Mouse (Mus musculus): ENCODE measurements at regions not wholly inside any gene's neighbourhood (a gene's known extent, or its start where the extent isn't known, plus 50 kb on each side); places are given as distances from the start of the nearest gene placed in this dataset.

DNA sequence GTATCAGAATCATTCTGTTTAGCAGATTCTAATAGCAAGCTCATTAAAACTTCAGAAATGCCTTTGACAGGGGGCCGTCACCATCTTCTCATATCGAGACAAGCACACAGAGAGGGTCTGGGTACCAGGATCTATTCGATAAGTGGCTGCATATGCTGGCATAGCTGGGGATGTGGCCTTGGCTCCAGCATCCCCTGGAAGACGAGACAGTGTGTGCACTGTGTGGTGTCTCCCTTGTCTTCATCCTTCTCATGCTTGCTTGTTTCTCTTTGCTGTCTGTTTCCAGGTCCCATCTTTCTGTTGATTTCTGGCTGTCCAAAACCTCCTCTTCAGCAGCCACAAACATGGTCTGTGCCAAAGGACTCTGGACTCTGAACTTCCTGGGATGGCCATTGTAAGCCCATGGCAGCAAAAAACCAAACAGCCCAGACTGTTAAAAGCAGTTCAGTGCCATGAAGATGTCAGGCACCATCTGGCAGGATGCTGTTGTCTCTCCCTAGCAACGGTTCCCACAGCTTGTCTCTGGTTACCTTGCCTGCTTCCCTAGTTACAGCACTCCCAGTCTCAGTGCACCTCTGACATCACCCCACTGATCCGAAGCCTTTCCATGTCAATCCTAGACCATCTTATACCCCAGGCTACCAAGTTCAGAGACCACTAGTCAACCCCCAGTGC lies 56.5 kb downstream of the Kctd12 start:
- DNase-seq = peak; percentile 38

DNA sequence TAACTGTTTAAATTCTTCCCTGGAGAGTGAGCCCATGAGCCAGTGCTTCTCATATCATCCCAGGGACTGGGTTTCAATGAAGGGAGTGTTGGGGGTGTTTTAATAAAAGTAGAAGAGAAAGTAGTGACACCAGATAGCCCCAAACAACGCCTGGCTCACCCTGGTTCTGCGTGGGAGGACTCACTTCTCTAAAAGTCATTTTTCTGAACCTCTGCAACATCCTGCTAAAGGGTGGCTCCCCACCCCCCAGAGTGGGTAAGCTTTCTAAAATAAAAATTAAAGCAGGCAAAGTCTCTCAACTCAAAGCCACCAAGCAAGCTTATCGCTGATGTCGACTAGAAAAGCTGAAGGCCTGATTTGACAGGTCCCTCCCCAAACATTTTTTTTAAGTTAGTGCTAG lies 57.8 kb downstream of the Kctd12 start:
- DNase-seq = no peak

DNA sequence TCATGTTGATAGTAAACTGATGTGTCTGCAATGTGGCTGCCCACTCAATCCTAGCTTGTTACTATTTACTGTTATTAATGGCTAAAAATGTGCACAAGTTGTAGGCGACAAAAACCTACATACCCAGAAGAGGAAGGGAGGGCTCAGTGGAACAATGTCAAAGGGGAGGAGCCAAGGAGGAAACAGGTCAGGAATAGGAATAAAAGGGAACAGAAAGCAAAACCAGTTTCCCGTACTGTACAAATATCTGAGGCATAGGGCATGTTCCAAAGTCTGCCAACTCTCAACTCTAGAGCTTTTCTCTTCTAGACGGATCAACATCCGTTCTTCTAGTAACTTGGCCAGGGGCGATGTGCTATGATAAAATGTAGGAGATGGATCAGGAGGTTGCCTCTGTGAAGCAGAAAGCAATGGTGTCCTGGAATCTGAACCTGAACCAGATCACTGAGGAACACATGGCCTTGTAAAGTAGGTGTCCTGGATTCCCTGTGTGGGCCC lies 59.9 kb downstream of the Kctd12 start:
- DNase-seq = no peak

DNA sequence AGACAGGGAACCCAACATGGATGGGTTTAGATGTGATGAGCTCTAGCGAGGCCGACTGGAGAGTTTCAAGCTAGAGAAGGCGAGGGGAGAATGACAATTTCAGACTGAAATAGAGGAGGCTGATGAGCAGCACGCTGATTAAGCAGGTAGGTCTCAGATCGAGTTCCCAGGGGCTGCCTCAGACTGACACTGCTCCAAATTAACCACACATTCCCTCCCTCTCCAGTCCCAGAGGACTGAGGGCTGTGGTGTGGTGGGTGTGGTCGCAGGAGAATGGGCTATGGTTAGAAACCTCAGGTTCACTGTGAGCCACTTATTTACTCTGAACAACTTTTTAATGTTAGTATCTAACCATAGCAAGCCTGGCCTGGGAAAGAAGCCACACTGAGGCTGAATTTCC lies 62.0 kb downstream of the Kctd12 start:
- no peak for DNase-seq

DNA sequence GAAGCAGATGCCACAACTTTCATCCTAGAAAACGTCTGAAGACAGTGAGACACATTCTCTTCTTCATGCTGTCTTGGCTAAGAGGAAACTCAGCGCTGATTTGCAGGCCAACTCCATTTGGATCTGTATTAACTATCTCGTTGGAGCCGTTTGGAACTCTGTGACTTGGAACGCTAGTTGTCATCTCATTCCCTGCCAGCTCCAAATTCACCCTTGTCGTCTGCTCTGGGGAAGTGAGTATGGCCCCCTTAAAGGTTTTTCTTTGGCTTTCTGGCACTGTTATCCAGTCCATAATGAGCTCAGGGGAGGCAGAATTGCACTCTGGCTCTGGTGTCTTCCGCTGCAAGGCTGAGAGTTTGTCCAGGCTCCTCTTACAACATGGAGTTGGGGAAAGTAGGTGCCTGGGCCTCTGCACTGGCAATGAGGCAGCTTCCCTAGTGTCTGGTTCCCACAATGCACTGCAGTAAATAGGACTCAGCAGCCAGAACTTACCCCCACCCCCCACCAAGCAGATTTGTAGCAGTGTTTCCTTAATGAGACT lies 63.1 kb downstream of the Kctd12 start:
- no peak for DNase-seq

DNA sequence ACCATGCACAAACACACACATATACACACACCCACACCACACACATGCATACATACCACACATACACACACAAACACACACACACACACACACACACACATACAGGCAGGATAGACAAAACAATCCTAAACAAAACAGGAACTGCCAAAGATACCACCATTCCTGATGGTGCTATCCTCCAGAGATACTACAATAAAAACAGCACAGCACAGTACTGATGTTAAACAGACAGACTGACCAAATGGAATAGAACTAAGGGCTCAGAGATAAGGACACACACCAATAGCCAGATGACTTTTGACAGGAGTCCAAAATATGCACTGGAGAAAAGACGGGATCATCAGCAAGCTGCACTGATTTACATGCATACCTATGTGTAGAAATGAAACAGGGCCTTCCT lies 64.5 kb downstream of the Kctd12 start:
- DNase-seq = no peak

DNA sequence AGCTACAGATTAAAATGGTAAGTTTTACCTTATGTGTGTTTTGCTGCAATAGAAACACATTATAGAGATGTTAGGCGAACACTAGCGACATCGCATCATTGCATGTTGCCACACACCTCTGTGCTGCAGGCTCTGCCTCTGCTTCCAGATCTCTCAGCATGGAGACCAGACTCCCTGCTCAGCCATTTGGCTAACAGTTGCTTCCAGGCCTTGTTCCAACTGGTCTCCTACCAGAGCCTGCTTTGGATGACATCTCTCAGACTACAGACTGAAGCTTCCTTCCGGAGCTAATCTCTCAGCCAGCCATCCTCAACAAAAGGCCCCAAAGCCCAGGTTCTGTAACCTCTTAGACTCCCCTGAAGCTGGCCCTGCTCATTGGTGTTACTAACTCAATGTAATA lies 66.5 kb downstream of the Kctd12 start:
- no peak for DNase-seq

DNA sequence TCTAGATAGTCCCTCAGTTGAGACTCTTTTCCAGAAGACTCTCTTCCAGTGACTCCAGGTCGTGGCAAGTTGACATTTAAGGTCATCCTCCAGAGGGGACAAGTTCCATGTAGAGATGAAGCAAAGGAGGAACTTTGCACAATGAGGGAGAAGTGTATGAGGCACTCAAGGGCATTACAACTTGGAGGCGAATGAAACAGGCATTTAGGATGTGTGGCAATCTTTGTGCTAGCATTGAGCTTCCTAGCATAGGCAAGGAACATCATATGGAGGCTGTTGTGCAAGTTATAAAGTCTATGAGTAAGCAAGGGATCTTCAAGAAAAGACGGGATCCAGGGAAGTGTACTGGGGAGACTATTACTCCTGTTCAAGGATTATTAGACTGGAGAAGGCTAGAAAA lies 70.9 kb downstream of the Kctd12 start:
- DNase-seq = no peak

DNA sequence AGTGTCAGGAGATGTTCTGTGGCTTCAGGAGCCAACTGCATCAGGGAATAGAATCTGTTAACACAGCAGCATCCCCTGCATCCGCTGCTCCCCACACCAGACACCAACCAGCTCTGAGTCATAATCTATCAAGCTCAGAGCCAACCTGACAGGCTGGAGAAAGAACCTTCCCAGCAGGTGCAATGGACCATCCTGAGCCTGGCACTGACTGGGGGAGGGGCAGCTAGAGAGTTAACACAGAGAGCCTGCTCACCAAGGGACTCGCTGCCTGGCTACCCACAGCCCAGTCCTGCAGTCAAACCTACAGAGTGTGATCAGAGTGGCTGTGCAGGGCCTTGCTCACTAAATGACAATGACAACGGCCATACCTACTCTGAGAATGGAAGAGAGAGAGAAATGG lies 73.4 kb downstream of the Kctd12 start:
- no peak for DNase-seq

DNA sequence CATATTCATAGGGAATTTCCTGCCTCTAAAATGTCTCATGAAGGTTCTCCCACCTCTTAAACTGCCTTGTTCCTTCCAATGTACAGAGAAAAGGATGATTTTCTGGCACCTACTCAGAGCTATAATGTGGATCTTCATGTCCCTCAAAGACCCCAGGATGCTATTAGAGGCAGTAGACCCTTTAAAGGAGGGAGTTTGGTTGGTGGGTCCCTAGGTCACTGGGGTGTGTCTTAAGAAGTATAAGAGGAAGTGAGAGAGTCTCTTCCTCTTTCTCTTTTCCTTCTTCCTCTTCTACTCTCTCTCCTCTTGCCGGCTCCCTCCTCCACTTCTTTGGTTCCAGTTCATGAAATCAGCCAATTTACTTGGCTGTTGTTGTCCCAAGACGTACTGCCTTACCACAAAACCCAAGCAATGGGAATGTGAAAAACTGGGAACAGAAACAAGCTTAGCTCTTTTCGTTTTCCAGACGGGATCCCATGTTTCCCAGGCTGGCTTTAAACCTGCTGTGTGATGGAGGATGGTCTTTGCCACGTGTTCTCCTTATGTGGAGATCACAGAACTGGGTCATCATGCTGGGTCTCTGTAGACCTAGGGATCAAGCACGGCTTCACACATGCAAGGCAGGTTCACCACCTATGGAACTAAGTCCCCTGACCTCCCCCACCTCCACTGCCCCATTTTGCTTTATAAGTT lies 74.9 kb downstream of the Kctd12 start:
- no peak for DNase-seq

DNA sequence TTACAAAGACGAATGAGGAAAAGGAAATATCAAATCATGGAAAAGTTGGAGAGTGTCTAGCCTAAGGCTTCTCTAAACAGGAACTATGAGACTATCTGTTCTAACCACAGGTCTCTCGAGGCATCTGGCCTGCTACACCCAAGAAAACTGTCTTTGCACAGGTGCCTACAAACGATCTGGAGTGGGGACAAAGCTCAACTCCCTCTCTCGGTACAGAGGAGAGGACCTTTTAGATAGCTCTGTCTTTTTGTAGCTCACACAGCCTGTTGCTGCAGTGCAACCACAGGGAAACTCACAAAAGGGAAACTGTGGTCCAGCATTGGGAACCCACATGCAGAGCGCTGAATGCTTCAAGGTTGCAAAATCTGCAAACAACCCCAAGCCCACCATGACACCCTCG lies 75.6 kb downstream of the Kctd12 start:
- no peak for DNase-seq

DNA sequence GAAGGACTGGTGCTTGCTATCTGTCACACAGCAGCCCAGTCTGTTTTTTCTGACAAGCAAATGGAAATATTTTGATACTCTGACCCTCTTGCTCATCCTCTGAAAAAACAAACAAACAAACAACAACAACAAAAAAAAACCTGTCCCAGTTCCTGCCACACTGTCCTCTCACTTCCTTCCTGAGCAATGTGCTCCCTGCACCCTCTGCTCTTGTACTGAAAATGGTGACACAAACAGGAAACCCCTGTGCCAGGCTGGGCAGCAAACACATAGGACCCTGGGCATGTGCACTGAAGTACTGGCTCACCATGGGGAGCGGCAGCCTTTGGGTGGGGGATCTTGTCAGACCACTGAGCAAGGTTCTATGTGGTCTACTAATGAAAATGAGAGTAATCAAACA lies 76.2 kb downstream of the Kctd12 start:
- DNase-seq = no peak

DNA sequence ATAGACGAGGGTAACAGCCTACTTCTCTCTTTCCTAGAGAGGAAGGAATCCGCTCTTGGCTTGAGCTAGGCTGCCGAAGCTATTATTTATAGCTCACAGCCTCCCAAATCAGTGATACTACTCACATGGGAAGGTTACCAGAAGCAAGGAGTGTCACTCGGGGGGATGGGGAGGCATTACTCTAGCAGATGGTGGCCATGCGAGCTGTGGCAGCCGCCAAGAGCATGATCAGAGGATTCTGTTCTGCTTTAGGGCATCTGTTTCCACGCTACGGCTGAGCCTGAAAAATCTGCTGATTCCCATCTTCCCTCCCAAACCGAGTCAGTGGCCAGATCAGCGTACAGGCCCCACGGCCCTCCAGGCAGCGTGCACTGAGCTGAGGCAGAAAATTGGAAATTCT lies 79.5 kb downstream of the Kctd12 start:
- DNase-seq = peak; percentile 70

DNA sequence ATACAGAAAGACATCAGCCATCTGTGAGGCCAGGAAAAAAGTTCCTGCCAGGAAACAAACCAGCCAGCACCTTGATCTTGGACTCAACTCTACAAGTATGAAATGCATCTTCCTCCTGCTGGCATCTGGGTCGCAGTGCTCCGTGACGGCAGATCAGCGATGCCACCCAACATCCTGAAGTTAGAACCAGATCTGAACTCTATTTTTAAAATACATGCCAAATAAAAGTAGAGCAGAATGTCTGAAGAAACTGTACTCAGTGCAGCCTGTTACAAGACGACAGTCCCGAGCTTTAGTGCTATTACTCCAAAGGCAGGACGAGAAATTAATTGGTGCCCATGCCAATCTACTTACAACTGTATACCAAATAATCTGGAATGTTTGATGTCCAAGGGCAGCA lies 80.2 kb downstream of the Kctd12 start:
- DNase-seq = no peak

DNA sequence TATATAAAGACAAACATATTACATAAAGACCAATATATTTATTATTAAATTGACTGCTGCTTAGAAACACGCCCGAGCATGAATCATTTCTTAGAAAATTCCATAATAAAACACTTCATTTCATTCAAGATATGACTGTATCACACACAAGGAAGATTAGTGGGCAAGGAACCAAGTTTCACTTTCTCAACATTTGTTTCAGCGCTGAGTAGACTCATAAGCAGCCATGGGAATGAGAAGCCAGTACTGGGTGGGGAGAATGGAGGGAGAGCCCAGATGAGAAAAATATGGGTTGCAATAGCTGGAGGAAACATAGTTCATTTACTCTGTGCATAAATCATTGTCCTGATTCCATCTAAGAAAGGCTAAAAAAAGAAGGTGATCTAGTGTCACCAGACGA lies 84.0 kb downstream of the Kctd12 start:
- no peak for DNase-seq

DNA sequence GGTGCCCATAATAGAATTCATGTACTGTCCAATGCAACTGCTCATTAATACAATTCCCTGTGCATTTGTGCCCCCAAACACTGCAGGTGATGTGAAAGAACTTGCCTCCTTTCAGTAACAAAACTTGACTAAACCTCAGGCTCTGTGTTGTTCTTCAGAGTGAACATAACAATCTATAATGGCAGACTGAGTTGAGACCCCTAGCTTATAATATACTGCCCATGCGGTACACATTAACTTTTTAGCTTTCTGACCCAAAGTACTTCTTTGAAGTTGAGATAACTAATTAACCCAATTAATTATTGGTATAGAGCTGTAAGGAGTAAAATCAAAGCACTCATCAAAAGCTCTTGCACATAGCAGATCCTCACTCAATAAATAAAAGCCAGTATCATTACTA lies 85.4 kb downstream of the Kctd12 start:
- DNase-seq = no peak

DNA sequence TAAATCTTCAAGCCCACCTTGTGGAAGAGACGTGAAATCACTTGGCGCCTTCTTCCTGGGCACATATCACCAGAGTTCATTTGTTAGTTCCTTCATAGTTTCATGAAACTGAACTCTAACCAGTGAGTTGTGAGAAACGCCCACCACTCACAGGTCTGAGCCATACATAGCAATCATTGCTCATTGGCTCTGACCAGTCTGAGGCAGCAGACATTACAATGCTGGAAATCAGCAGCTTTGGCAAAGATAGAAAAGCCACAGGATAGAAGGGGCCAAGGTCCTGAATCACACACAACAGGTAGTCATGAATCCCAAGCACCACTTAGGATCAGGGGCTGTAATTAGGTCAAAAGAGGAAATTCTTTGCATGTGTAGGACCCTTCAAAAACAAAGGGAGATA lies 85.9 kb downstream of the Kctd12 start:
- no peak for DNase-seq

DNA sequence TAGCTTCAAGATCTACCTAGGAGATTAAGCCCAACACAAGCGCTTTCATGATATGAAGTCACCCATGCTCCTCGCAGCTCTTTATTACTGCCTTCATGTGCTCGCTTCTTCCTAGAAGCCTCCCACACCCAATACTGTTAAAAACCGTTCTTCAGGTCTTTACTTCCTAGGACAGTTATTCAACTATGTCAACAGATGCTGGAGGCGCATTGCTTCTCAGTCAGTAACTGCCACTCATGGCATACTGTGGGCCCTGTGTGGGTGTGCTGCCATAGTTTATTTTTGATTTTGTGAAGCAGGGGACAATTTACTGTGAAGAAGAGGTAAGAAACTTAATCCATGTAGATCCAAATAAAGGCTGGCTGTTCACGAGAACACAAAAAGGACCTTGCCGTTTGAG lies 89.2 kb downstream of the Kctd12 start:
- DNase-seq = no peak

DNA sequence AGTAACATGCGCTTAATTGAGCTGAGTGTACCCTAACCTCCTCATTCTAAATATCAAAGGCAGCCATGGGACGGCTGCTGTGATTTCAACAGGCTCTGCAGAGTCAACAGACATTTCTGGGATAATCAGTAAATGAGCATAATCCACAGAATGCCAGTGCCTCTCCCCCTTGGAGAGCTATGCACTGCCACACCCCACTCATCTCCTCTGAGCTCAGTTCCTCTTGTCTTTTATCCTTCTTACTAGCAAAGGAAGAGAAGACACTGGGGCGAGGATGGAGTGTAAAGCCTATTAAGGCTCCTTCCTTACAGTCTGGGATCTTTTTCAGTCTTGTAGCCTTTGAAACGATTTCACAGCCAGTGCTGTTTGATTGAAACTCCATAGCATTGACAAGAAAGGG lies 90.9 kb downstream of the Kctd12 start:
- DNase-seq = no peak

DNA sequence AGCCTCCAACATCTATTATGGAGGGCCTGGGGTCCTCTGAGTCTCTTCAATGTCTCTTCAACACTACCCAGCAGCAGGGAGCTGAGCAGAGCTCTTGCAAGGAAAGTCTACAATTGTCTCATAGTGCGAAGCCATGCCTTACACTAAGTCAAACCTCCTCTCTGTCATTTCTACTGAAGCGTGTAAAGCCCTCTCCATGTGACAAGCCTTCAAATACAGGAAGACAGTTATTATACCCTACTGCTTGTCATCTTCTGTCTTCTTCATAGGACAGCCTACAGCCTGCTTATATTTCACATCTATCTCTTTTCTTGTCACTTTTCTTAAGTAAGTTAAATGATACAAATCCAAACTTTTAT lies 97.2 kb downstream of the Kctd12 start:
- no peak for DNase-seq

DNA sequence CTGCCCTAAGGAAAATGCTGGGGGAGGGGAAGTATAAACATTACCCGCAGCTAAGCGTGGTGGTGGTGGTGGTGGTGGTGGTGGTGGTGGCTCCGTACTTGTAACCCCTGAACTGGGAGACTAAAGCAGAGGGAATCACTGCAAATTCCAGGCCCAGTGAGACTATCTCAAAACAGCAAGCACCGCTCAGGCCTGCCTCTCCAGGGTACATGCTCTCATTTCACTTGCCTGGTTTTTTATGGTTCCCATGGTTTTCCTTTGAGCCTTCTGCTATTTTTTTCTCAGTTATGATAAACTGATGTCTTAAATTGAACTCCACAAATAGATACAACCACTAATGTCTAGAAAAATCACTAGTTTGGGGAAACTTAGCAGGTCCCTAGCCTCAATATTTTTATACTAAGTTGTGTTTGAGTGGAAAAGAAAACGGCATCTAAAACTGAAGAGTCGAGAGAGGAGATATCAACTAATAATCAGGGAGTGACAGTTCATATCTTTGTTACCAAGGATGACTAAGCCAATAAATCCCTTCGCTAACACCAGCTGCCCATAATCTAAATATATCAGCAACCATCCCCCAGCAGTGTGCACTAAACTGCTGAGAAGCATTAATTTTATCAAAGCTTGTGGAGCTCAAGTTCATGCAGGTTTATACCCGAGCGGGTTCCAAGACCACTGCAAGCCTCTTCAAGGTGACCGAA lies 97.7 kb downstream of the Kctd12 start:
- no peak for DNase-seq

DNA sequence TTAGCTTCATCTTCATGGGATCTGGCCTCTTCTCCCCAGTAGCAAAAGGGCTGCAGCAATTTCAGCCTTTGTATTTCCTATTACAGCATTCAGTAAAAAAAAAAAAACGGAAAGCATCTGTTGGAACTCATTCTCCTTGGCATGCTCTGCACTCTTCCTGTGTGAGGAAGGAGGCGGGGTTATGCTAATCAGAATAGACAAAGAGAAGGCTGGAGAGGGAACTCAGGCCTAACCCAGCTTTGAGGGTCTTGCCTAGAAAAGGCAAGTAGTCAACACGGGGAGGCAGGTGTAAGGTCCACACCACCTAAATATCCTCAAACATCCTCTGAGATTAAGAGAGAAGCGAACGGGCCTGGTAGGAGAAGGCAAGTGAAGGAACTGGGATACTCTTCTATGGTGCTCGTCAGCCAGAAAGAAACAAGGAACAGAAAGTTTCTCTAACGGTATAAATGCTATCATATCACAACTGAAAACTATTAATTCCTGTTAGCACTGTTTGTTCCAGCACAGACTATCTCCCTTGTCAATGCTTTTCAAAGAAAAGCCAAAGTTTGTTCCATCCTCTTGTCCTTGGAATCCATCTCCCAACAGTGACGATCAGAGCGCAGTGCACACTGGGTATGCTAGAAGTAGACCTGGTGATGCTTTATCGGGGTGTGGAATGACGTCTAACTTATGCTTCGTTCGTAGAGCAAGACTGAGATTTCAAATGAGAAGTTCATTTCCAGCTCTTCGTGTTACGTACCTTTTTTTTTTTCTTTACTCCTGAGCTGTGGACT lies 98.9 kb downstream of the Kctd12 start:
- no peak for DNase-seq

DNA sequence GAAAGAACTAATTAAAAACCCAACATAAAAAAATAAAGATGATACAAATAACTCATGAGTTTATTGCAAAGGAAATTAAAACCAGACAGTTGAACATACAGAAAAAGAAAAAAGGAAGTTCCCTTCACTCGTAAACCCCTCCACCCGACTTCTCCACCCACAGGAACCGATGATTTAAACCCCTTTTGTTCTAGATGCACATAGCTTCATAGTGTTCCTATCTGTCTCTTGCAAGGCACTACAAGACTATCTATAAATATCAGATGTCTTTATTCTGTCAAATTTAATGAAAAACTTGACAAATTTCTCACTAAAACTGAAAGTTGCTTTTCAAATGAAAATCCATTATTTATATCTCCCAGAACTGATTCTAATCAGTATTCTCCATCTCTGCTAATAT lies 100.2 kb downstream of the Kctd12 start:
- no peak for DNase-seq
